Mouse (Mus musculus) cerebellum, postnatal 36 days (tissue): Measurements from ENCODE around the gene Lilrb4a.
"Not testable (repeated sequence)": the region's sequence is repeated elsewhere in the genome, so short reads cannot be mapped to it uniquely, and the experiment has no call there.

Experiments
- DNase-seq, 2 experiments: peaks; one replicate each; pipeline ENCODE4 v3.0.0; 2021 to 2022; ENCODE audit warnings: mixed read lengths in 2 of 2

The Lilrb4a gene

DNA sequence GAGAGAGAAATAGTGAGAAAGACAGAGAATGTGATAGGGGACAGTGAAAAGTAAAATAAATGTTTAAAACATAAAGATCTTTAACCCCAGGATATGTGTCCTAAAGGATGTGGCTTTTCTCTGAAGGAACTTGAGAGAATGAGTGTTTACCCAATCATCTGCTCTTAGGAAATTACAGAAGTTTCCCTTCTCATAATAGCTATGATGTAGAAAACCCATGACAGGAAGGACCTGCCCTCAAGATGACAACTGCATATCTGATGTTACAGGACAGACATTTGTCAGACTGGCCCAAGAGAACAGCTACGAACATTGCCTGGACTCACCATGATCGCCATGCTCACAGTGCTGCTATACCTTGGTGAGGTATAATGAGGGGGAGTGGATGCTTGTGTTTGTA, at the start of gene Lilrb4a:
Gene Lilrb4a, plus strand, starts transcription at position 266 of the 400 bp plus-strand sequence.
- not testable (repeated sequence) for DNase-seq

DNA sequence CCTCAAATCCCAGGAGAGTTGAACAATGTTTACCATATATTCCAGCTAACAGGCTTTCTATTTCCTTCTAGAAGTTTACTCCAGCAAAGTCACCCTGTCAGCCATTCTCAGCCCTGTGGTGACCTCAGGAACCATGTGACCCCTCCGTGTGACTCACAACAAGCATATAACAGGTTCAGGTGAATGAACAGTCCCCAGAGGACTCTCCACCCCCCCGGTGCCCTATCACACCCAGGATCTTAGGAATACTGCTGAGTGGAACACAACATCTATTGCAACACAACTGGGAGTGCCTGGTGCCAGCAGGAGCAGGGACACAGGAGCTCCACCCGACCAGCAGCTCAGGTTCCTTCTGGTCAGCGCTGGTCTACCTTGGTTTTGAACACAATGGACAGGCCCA, 39.1 kb upstream of the Lilrb4a start:
- DNase-seq = no peak

DNA sequence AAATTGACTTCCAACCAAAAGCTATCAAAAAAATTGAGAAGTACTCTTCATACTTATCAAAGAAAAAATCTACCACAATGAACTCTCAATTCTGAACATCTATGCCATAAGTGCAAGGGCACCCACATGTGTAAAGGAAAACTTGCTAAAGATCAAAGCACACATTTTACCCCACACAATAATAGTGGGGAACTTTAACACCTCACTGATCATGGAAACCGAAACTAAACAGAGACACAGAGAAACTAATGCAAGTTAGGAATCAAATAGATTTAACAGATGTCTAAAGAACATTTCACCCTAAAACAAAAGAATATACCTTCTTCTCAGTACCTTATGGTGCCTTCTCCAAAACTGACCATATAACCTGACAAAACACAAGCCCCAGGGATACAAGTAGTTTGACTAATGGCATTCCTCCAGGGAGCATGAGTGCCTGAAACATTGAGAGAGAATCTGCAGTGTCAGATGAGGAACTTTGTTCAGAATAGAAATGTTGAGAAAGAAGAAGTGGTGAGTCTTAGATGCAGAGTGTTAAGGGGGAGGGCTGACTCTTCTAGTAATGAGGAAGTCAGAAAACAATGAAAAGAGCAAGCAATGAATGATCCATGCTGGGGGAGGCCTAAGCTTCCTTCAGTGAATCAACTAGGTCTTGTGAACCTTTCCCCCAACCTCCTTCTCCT, 37.0 kb upstream of the Lilrb4a start:
- no peak for DNase-seq

- no peak for DNase-seq
These were observed 36.4 kb upstream of the Lilrb4a start for GRCm38 (mm10) chr10:51454365-51454764.

- no peak for DNase-seq
These were observed 35.0 kb upstream of the Lilrb4a start for GRCm38 (mm10) chr10:51455762-51456161.

- no peak for DNase-seq
These were observed 34.4 kb upstream of the Lilrb4a start for GRCm38 (mm10) chr10:51456369-51456768.

GRCm38 (mm10) chr10:51463800-51464199, 27.0 kb upstream of the Lilrb4a start:
- not testable (repeated sequence) for DNase-seq

DNA sequence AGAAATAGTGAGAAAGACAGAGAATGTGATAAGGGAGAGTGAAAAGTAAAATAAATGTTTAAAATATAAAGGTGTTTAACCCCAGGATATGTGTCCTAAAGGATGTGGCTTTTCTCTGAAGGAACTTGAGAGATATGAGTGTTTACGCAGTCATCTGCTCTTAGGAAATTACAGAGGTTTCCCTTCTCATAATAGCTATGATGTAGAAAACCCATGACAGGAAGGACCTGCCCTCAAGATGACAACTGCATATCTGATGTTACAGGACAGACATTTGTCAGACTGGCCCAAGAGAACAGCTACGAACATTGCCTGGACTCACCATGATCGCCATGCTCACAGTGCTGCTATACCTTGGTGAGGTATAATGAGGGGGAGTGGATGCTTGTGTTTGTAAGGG, 10.4 kb upstream of the Lilrb4a start, which contains the start of the genes Gm49339 and Lilr4b:
Gene Gm49339, plus strand, starts transcription at position 216 of the 400 bp plus-strand sequence.
Gene Lilr4b, plus strand, starts transcription at position 236 of the 400 bp plus-strand sequence.
- not testable (repeated sequence) for DNase-seq

DNA sequence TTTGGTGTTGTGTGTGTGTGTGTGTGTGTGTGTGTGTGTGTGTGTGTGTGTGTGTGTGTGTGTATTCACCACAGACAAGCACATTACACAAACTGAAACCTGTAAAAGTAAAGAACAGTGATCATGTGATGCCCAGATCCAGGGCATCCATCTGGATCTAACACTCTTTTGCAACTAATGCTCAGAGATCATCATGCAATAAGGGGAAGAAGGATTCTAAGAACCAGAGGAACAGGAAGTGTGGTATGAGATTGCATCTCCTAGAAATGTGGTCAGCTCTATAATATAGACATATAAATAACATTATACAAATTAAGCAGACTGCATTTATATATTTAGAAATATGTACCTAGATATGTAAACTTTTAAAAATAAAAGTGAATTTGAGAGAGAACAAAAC, 29.3 kb downstream of the Lilrb4a start:
- no peak for DNase-seq

- no peak for DNase-seq
These were observed 30.7 kb downstream of the Lilrb4a start for GRCm38 (mm10) chr10:51521453-51521852.

- DNase-seq = no peak
These were observed 35.3 kb downstream of the Lilrb4a start for GRCm38 (mm10) chr10:51526090-51526489.

DNA sequence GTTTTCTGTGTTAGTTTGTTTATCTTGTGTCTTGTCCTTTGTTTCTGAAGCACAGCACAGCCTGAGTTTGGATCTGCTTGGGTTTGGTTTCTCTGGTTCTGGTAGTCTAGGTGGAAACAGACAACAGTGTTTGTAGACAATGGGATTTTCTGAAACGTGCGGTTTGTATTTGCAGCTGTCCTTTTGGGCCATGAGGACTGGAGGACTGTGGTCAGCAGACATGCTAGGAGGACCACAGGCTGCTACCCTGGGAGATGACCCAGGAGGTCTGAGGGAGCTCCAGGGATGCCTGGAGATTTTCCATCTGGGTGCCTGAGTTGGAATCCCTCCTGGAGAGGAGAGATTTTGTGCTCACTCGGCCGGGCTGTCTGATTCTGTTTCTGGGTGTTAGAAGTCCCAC, 35.9 kb downstream of the Lilrb4a start:
- DNase-seq = no peak

GRCm38 (mm10) chr10:51528840-51529434, 38.2 kb downstream of the Lilrb4a start:
- no peak for DNase-seq

DNA sequence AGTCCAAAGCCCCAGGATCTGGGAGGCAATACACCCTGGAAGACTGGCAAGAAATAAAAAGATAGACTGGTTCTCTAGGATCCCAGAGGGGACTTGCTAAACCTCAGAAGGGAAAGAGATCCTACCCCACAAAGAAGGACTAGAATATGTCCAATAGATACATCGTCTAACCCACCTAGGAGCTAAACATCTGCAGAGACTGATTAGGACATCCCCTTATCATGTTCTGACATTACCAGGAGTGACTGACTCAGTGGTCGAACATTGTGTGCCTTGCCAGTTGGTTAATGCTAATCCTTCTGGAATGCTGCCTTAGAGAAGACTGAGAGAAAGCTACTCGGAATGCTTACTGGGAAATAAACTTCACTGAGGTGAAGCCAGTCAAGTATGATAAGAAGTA, 38.7 kb downstream of the Lilrb4a start:
- DNase-seq = no peak

- no peak for DNase-seq
These were observed 40.1 kb downstream of the Lilrb4a start for GRCm38 (mm10) chr10:51530813-51531212.
